Mouse (Mus musculus) CH12.LX (cell line): ENCODE measurements around the gene Dner. TPM values are rescaled to one million over a fixed set of nuclear protein-coding genes. Genes with fewer than 3 reads are reported as not detected.

Experiments
- DNase-seq: peaks from one replicate; pipeline ENCODE4 v3.0.0-alpha.2; 2013; ENCODE audit errors: extremely low read depth
- H3K27ac ChIP-seq: 2 replicates; pipeline ENCODE4 v1.5.1; 2012; ENCODE audit warnings: low read depth, mild to moderate bottlenecking, control low read depth, moderate library complexity; ENCODE audit not compliant: insufficient read depth
- H3K27me3 ChIP-seq: replicated peaks from 2 replicates; pipeline ENCODE3; 2012; ENCODE audit warnings: inconsistent platforms
- H3K36me3 ChIP-seq, 2 experiments: replicated peaks in 1 of 2; 2 replicates each; pipeline versions ENCODE3 to v1.6.1; 2012; ENCODE audit warnings: inconsistent platforms in 1 of 2, low read length in 1 of 2, mild to moderate bottlenecking in 1 of 2, mixed read lengths in 1 of 2, moderate library complexity in 1 of 2; ENCODE audit not compliant: control insufficient read depth in 1 of 2, insufficient read depth in 1 of 2
- H3K4me1 ChIP-seq, 2 experiments: 2 replicates each; pipeline ENCODE4 v1.6.1; 2012; ENCODE audit warnings: inconsistent platforms in 1 of 2, moderate library complexity in 1 of 2; ENCODE audit not compliant: insufficient read depth in 2 of 2, control insufficient read depth in 1 of 2
- H3K4me2 ChIP-seq: 2 replicates; pipeline ENCODE4 v1.6.1; 2012; ENCODE audit warnings: low read depth, mild to moderate bottlenecking, control low read depth; ENCODE audit not compliant: poor library complexity, insufficient read depth, severe bottlenecking
- H3K4me3 ChIP-seq, 3 experiments: fragments of 150-350 bp in 1 of 3; sonication (generic) in 1 of 3; replicated peaks in 1 of 3; 2 replicates each; pipeline versions ENCODE3 to v1.5.1; 2011 to 2012; ENCODE audit warnings: low read depth in 2 of 3, low read length in 2 of 3, mild to moderate bottlenecking in 2 of 3, moderate library complexity in 2 of 3, control low read depth in 1 of 3, improper control_type of control experiment in 1 of 3, inconsistent platforms in 1 of 3, mixed read lengths in 1 of 3; ENCODE audit not compliant: poor library complexity in 1 of 3
- H3K79me2 ChIP-seq: replicated peaks from 2 replicates; pipeline ENCODE4 v1.6.1; 2012; ENCODE audit warnings: mild to moderate bottlenecking, moderate library complexity; ENCODE audit not compliant: control insufficient read depth, poor library complexity, insufficient read depth, severe bottlenecking; ENCODE audit errors: extremely low read depth
- H3K9ac ChIP-seq: 2 replicates; pipeline ENCODE4 v1.6.1; 2012; ENCODE audit warnings: low read depth, mild to moderate bottlenecking, control low read depth, moderate library complexity; ENCODE audit not compliant: insufficient read depth
- H3K9me3 ChIP-seq: replicated peaks from 2 replicates; pipeline ENCODE3; 2012; ENCODE audit warnings: low read length, inconsistent platforms, mixed read lengths
- BHLHE40 ChIP-seq: IDR thresholded peaks from 2 replicates; pipeline ENCODE4 v1.6.1; 2011; ENCODE audit warnings: mild to moderate bottlenecking, low read depth, low read length, improper control_type of control experiment
- CHD1 ChIP-seq: IDR thresholded peaks from 2 replicates; pipeline ENCODE4 v1.6.1; 2012; ENCODE audit warnings: low read depth, low read length, improper control_type of control experiment, inconsistent platforms
- CHD2 ChIP-seq: IDR thresholded peaks from 2 replicates; pipeline ENCODE4 v1.6.1; 2011; ENCODE audit warnings: low read length, improper control_type of control experiment
- CTCF ChIP-seq, 2 experiments: IDR thresholded peaks in 1 of 2; conservative IDR thresholded peaks in 1 of 2; 2 replicates each; pipeline ENCODE4 v1.5.1; 2011 to 2012; ENCODE audit warnings: low read depth in 2 of 2, low read length in 2 of 2, improper control_type of control experiment in 1 of 2, inconsistent platforms in 1 of 2, mild to moderate bottlenecking in 1 of 2, moderate library complexity in 1 of 2
- E2F4 ChIP-seq: IDR thresholded peaks from 2 replicates; pipeline ENCODE4 v1.6.1; 2011; ENCODE audit warnings: low read depth, low read length, improper control_type of control experiment; ENCODE audit not compliant: insufficient replicate concordance
- EP300 ChIP-seq: IDR thresholded peaks from 2 replicates; pipeline ENCODE4 v1.6.1; 2011; ENCODE audit warnings: low read length, improper control_type of control experiment
- HCFC1 ChIP-seq: IDR thresholded peaks from 2 replicates; pipeline ENCODE4 v1.6.1; 2012; ENCODE audit warnings: low read depth, mild to moderate bottlenecking, inconsistent platforms, low read length, improper control_type of control experiment
- IRF4 ChIP-seq: IDR thresholded peaks from 2 replicates; pipeline ENCODE4 v1.6.1; 2014; ENCODE audit warnings: low read depth, mild to moderate bottlenecking, inconsistent platforms, low read length, improper control_type of control experiment
- JUN ChIP-seq: IDR thresholded peaks from 2 replicates; pipeline ENCODE4 v1.6.1; 2011; ENCODE audit warnings: low read depth, mild to moderate bottlenecking, low read length, improper control_type of control experiment, moderate library complexity; ENCODE audit not compliant: insufficient read depth
- JUND ChIP-seq: conservative IDR thresholded peaks from 2 replicates; pipeline ENCODE4 v1.6.1; 2011; ENCODE audit warnings: low read depth, low read length, improper control_type of control experiment
- MAFK ChIP-seq: IDR thresholded peaks from 2 replicates; pipeline ENCODE4 v1.6.1; 2011; ENCODE audit warnings: low read length, improper control_type of control experiment; ENCODE audit not compliant: insufficient replicate concordance
- MAX ChIP-seq: IDR thresholded peaks from 2 replicates; pipeline ENCODE4 v1.6.1; 2011; ENCODE audit warnings: low read length, improper control_type of control experiment
- MXI1 ChIP-seq: IDR thresholded peaks from 2 replicates; pipeline ENCODE4 v1.6.1; 2011; ENCODE audit warnings: mild to moderate bottlenecking, low read depth, low read length, improper control_type of control experiment
- MYC ChIP-seq: IDR thresholded peaks from 2 replicates; pipeline ENCODE4 v1.6.1; 2011; ENCODE audit warnings: low read depth, mild to moderate bottlenecking, improper control_type of control experiment, low read length
- NELFE ChIP-seq: IDR thresholded peaks from 2 replicates; pipeline ENCODE4 v1.6.1; 2011; ENCODE audit warnings: low read depth, low read length, improper control_type of control experiment
- NRF1 ChIP-seq: IDR thresholded peaks from 2 replicates; pipeline ENCODE4 v1.6.1; 2014; ENCODE audit warnings: low read depth, mild to moderate bottlenecking, inconsistent platforms, low read length, improper control_type of control experiment, moderate library complexity
- PAX5 ChIP-seq: IDR thresholded peaks from 2 replicates; pipeline ENCODE4 v1.6.1; 2012; ENCODE audit warnings: low read length, inconsistent platforms, mixed read lengths
- POLR2AphosphoS2 ChIP-seq: IDR thresholded peaks from 2 replicates; pipeline ENCODE4 v1.6.1; 2011; ENCODE audit warnings: low read depth, low read length, improper control_type of control experiment
- RCOR1 ChIP-seq: conservative IDR thresholded peaks from 2 replicates; pipeline ENCODE4 v1.6.1; 2012; ENCODE audit warnings: low read depth, mild to moderate bottlenecking, inconsistent platforms, low read length, improper control_type of control experiment
- SIN3A ChIP-seq: IDR thresholded peaks from 2 replicates; pipeline ENCODE4 v1.6.1; 2012; ENCODE audit warnings: low read length, improper control_type of control experiment, inconsistent platforms
- SMC3 ChIP-seq: IDR thresholded peaks from 2 replicates; pipeline ENCODE4 v1.6.1; 2011; ENCODE audit warnings: low read depth, low read length, improper control_type of control experiment
- UBTF ChIP-seq: IDR thresholded peaks from 2 replicates; pipeline ENCODE4 v1.6.1; 2012; ENCODE audit warnings: low read depth, mild to moderate bottlenecking, inconsistent platforms, low read length, improper control_type of control experiment, moderate library complexity
- USF1 ChIP-seq: IDR thresholded peaks from 2 replicates; pipeline ENCODE4 v1.6.1; 2014; ENCODE audit warnings: low read depth, mild to moderate bottlenecking, inconsistent platforms, low read length, improper control_type of control experiment
- USF2 ChIP-seq: conservative IDR thresholded peaks from 2 replicates; pipeline ENCODE4 v1.6.1; 2011; ENCODE audit warnings: low read depth, low read length, improper control_type of control experiment
- ZC3H11A ChIP-seq: IDR thresholded peaks from 2 replicates; pipeline ENCODE4 v1.6.1; 2012; ENCODE audit warnings: low read depth, mild to moderate bottlenecking, inconsistent platforms, low read length, improper control_type of control experiment
- ZKSCAN1 ChIP-seq: IDR thresholded peaks from 2 replicates; pipeline ENCODE4 v1.6.1; 2012; ENCODE audit warnings: low read depth, inconsistent platforms, low read length, improper control_type of control experiment, borderline replicate concordance
- ZMIZ1 ChIP-seq: IDR thresholded peaks from 2 replicates; pipeline ENCODE4 v1.6.1; 2012; ENCODE audit warnings: low read depth, mild to moderate bottlenecking, inconsistent platforms, low read length, improper control_type of control experiment
- ZNF384 ChIP-seq: IDR thresholded peaks from 2 replicates; pipeline ENCODE4 v1.6.1; 2012; ENCODE audit warnings: low read depth, low read length, improper control_type of control experiment, inconsistent platforms
- dilution Hi-C: fragments of 300-500 bp; cut with MboI; formaldehyde crosslinking; loops from 2 replicates; pipeline ENCODE4 v1.14.3; 2020; ENCODE audit warnings: low sequenced_read_pairs; ENCODE audit not compliant: extremely low pct_unique_long_range_greater_than_20kb, extremely low pct_ligation_motif_present
- in situ Hi-C: fragments of 300-500 bp; cut with MboI; formaldehyde crosslinking; loops from 3 replicates; pipeline ENCODE4 v1.14.3; 2019; ENCODE audit warnings: low sequenced_read_pairs, low pct_ligation_motif_present, low pct_unique_long_range_greater_than_20kb, mixed read lengths
- polyA plus RNA-seq: library from polyadenylated mRNA; unstranded; fragments of >175 nt; gene quantifications from 2 replicates; pipeline ENCODE4 v1.2.1, GENCODE M21; 2012; ENCODE audit warnings: low read depth; ENCODE audit not compliant: insufficient read length
- total RNA-seq, 2 experiments: library from RNA; depleted of rRNA; stranded (reverse); fragments of 300-350 nt in 1 of 2; fragments of >200 nt in 1 of 2; gene quantifications; 2 replicates each; pipeline ENCODE4 v1.2.3; 2012 to 2014

Dner gene
- total and polyA plus RNA-seq, 3 experiments = not detected

DNA sequence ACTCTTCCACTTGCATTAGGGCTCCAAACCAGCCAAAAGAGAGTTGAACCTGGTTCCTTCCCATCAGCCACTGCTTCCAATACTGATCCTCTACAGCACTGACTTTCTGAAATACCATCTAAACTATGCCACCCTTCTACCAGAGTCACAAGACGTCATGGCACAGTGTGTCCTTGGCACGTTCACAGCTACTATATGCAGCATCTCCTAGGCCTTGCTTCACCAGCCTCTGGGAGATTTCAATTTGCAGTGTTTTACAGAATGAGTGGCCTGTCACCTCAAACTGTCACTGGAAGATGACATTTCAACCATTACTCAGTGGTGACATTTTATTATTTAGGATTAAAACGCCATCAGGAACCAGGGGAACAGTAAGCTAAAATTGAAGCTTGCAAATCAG is 254.6 kb downstream of the Dner start:
- TF ChIP-seq ZKSCAN1 (no peak), MYC (no peak), ZMIZ1 (no peak), MXI1 (no peak), NELFE (no peak), SMC3 (no peak), ZNF384 (no peak), E2F4 (no peak), IRF4 (no peak), JUND (no peak), BHLHE40 (no peak), MAFK (no peak), CTCF (conservative IDR thresholded peaks at IDR 0.05 in 1 of 2, IDR thresholded peaks at IDR 0.05 in 1 of 2; ENCODE audit: low read depth in 2 of 2, low read length in 2 of 2) (no peak), ZC3H11A (no peak), CHD1 (no peak), RCOR1 (no peak), HCFC1 (no peak), USF2 (no peak), UBTF (no peak)
- in situ Hi-C loops = no loop called here
- H3K27ac ChIP-seq = no peak overlapping the region
- H3K9me3 ChIP-seq = no peaks in the 10 kb centered on the region
- no peaks in the 10 kb centered on the region for H3K36me3 ChIP-seq
- no peak for DNase-seq
- no peaks in the 10 kb centered on the region for H3K79me2 ChIP-seq
- no peak overlapping the region for H3K4me3 ChIP-seq
- H3K9ac ChIP-seq = no peak overlapping the region
- dilution Hi-C loops = no loop called here
- H3K4me2 ChIP-seq = no peak overlapping the region
- no peaks in the 10 kb centered on the region for H3K27me3 ChIP-seq
- H3K4me1 ChIP-seq = no peaks in the 10 kb centered on the region

DNA sequence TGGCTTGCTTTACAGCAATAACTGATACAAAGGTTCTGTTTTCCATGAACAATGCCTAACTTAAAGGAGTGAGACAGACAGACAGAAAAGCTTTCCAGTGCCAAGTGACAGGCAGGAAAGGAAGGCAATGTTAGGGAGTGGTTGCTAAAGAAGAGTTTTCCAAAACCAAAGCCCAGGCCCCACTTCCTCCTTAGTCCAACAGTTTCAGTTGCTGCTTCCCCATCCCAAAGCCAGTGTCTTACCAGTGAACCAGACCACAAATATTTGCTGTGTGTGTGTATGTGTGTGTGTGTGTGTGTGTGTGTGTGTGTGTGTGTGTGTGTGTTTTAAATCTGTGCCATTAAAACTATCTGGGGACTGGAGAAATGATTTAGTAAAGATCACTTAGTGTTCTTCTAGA is 258.5 kb downstream of the Dner start:
- TF ChIP-seq JUN (no peak), MYC (no peak), PAX5 (no peak), HCFC1 (no peak), NELFE (no peak), NRF1 (no peak), MAX (no peak), ZC3H11A (no peak), SMC3 (no peak), CHD2 (no peak), SIN3A (no peak), MAFK (no peak), RCOR1 (no peak), POLR2AphosphoS2 (no peak), CHD1 (no peak), USF1 (no peak), EP300 (no peak)
- dilution Hi-C loops (no loop called here), in situ Hi-C loops (no loop called here)
- H3K4me1 ChIP-seq = no peaks in the 10 kb centered on the region
- DNase-seq = no peak
- no peaks in the 10 kb centered on the region for H3K36me3 ChIP-seq
- H3K27me3 ChIP-seq = no peaks in the 10 kb centered on the region
- H3K4me2 ChIP-seq = no peak overlapping the region
- no peak overlapping the region for H3K4me3 ChIP-seq
- H3K9me3 ChIP-seq = no peaks in the 10 kb centered on the region
- no peak overlapping the region for H3K27ac ChIP-seq
- no peaks in the 10 kb centered on the region for H3K79me2 ChIP-seq
- no peak overlapping the region for H3K9ac ChIP-seq
